Mouse (Mus musculus): Measurements from ENCODE around the gene Gm12355. TPM values are rescaled to one million over a fixed set of nuclear protein-coding genes. Genes with fewer than 3 reads are reported as not detected.
"Not testable (repeated sequence)": the region's sequence is repeated elsewhere in the genome, so short reads cannot be mapped to it uniquely, and the experiment has no call there.

The Gm12355 gene
- total RNA-seq (2014; rRNA removed) (0.21 TPM in 1 of 2 replicates, not detected in the other), polyA plus RNA-seq (2015; fragmentation: Nextera tagmentation; extraction: Ambion mirVana) (0.25 and 0.33 TPM in 2 replicates)

GRCm38 (mm10) chr11:98625611-98626410 lies at the start of gene Gm12355, which contains the start of gene Gsdma3:
Gm12355 (minus strand) TSS chr11:98625661.
Gsdma3 (plus strand) TSS chr11:98626360.
- H3K4me2 ChIP-seq (ENCODE audit: low read depth, low read length) = no peak within 1 kb of the TSS
- H3K4me1 ChIP-seq (ENCODE audit: insufficient read depth, low read length) = no peaks in the 10 kb centered on the region
- TF ChIP-seq CTCF (IDR thresholded peaks at IDR 0.05; ENCODE audit: low read depth) = no peak
- H3K9me3 ChIP-seq (ENCODE audit: low read length) = no peaks in the 10 kb centered on the region
- H3K27me3 ChIP-seq (ENCODE audit: insufficient read depth, low read length) = no peaks in the 10 kb centered on the region
- 90% methylated on average over 10 of the region's 10 CpGs for WGBS
- no peaks in the 10 kb centered on the region for H3K36me3 ChIP-seq (ENCODE audit: insufficient read depth, low read length)
- no peak within 1 kb of the TSS for H3K4me3 ChIP-seq (ENCODE audit: low read length)
- no peak within 1 kb of the TSS for H3K27ac ChIP-seq
- DNase-seq (ENCODE audit: low spot score) (no peak), ATAC-seq (no peak)
- no peak within 1 kb of the TSS for H3K9ac ChIP-seq (replicated peaks; ENCODE audit: low read length)

- not testable (repeated sequence) for H3K9me3 ChIP-seq (ENCODE audit: low read length); H3K36me3 ChIP-seq (ENCODE audit: insufficient read depth, low read length); H3K4me3 ChIP-seq (ENCODE audit: low read length); H3K4me1 ChIP-seq (ENCODE audit: insufficient read depth, low read length); H3K27ac ChIP-seq; H3K9ac ChIP-seq (replicated peaks; ENCODE audit: low read length); H3K4me2 ChIP-seq (ENCODE audit: low read depth, low read length); H3K27me3 ChIP-seq (ENCODE audit: insufficient read depth, low read length)
- peak; percentile 71 for DNase-seq (ENCODE audit: low spot score)
- peak; percentile 74 for TF ChIP-seq CTCF (IDR thresholded peaks at IDR 0.05; ENCODE audit: low read depth)
- ATAC-seq = peak; percentile 79
- WGBS = 6% methylated on average over 6 of the region's 7 CpGs
Observed at GRCm38 (mm10) chr11:98673136-98673535, 47.7 kb upstream of the Gm12355 start.

GRCm38 (mm10) chr11:98672482-98672881 lies 47.0 kb upstream of the Gm12355 start:
- peaks cover 8% of the 10 kb centered on the region; the same call in 1 of the 2 replicates for H3K27me3 ChIP-seq (ENCODE audit: insufficient read depth, low read length)
- H3K4me1 ChIP-seq (ENCODE audit: insufficient read depth, low read length) = no peaks in the 10 kb centered on the region
- no peak for ATAC-seq
- DNase-seq (ENCODE audit: low spot score) = no peak
- TF ChIP-seq CTCF (IDR thresholded peaks at IDR 0.05; ENCODE audit: low read depth) = no peak
- 88% methylated on average over 5 of the region's 5 CpGs for WGBS
- no peak overlapping the region for H3K4me3 ChIP-seq (ENCODE audit: low read length)
- H3K36me3 ChIP-seq (ENCODE audit: insufficient read depth, low read length) = no peaks in the 10 kb centered on the region
- H3K9me3 ChIP-seq (ENCODE audit: low read length) = no peaks in the 10 kb centered on the region
- H3K27ac ChIP-seq = no peak overlapping the region
- H3K9ac ChIP-seq (replicated peaks; ENCODE audit: low read length) = no peak overlapping the region
- no peak overlapping the region for H3K4me2 ChIP-seq (ENCODE audit: low read depth, low read length)

GRCm38 (mm10) chr11:98671857-98672256 lies 46.4 kb upstream of the Gm12355 start:
- Histone ChIP-seq H3K36me3 (ENCODE audit: insufficient read depth, low read length) (no peaks in the 10 kb centered on the region), H3K4me3 (ENCODE audit: low read length) (no peak overlapping the region), H3K4me1 (ENCODE audit: insufficient read depth, low read length) (no peaks in the 10 kb centered on the region), H3K9me3 (ENCODE audit: low read length) (no peaks in the 10 kb centered on the region), H3K27ac (no peak overlapping the region), H3K9ac (replicated peaks; ENCODE audit: low read length) (no peak overlapping the region), H3K27me3 (ENCODE audit: insufficient read depth, low read length) (peaks cover 8% of the 10 kb centered on the region; the same call in 1 of the 2 replicates), H3K4me2 (ENCODE audit: low read depth, low read length) (no peak overlapping the region)
- TF ChIP-seq CTCF (IDR thresholded peaks at IDR 0.05; ENCODE audit: low read depth) = no peak
- DNase-seq (ENCODE audit: low spot score) = no peak
- no peak for ATAC-seq
- WGBS = 54% methylated on average over 5 of the region's 5 CpGs

GRCm38 (mm10) chr11:98671284-98671815 lies 45.9 kb upstream of the Gm12355 start:
- Histone ChIP-seq H3K4me1 (ENCODE audit: insufficient read depth, low read length) (no peaks in the 10 kb centered on the region), H3K27me3 (ENCODE audit: insufficient read depth, low read length) (peaks cover 8% of the 10 kb centered on the region; the same call in 1 of the 2 replicates), H3K9me3 (ENCODE audit: low read length) (no peaks in the 10 kb centered on the region), H3K36me3 (ENCODE audit: insufficient read depth, low read length) (no peaks in the 10 kb centered on the region), H3K4me3 (ENCODE audit: low read length) (no peak overlapping the region), H3K4me2 (ENCODE audit: low read depth, low read length) (no peak overlapping the region), H3K27ac (no peak overlapping the region), H3K9ac (replicated peaks; ENCODE audit: low read length) (no peak overlapping the region)
- WGBS = 76% methylated on average over 3 of the region's 3 CpGs
- ATAC-seq (no peak), DNase-seq (ENCODE audit: low spot score) (no peak)
- TF ChIP-seq CTCF (IDR thresholded peaks at IDR 0.05; ENCODE audit: low read depth) = no peak

- no peaks in the 10 kb centered on the region for H3K9me3 ChIP-seq (ENCODE audit: low read length)
- no peak overlapping the region for H3K9ac ChIP-seq (replicated peaks; ENCODE audit: low read length)
- H3K4me1 ChIP-seq (ENCODE audit: insufficient read depth, low read length) = no peaks in the 10 kb centered on the region
- no peak overlapping the region for H3K27ac ChIP-seq
- no peak overlapping the region for H3K4me2 ChIP-seq (ENCODE audit: low read depth, low read length)
- no peaks in the 10 kb centered on the region for H3K36me3 ChIP-seq (ENCODE audit: insufficient read depth, low read length)
- WGBS = 68% methylated on average over 2 of the region's 2 CpGs
- no peak for TF ChIP-seq CTCF (IDR thresholded peaks at IDR 0.05; ENCODE audit: low read depth)
- DNase-seq (ENCODE audit: low spot score) = no peak
- H3K4me3 ChIP-seq (ENCODE audit: low read length) = no peak overlapping the region
- no peak for ATAC-seq
- H3K27me3 ChIP-seq (ENCODE audit: insufficient read depth, low read length) = peaks cover 8% of the 10 kb centered on the region; the same call in 1 of the 2 replicates
Observed at GRCm38 (mm10) chr11:98668984-98669383, 43.5 kb upstream of the Gm12355 start.

Measured in hindbrain, postnatal 0 days (tissue).